Mouse (Mus musculus) liver, postnatal 0 days (tissue): ENCODE measurements around the gene Gtf2ird1.

Experiments
- CTCF ChIP-seq: sonication (generic); IDR thresholded peaks from 2 replicates; pipeline ENCODE4 v1.5.1; 2016; ENCODE audit warnings: antibody characterized with exemption, low read depth
- EP300 ChIP-seq: IDR thresholded peaks from 2 replicates; pipeline ENCODE4 v1.6.1; 2016; ENCODE audit warnings: antibody characterized with exemption, low read depth, mild to moderate bottlenecking

DNA sequence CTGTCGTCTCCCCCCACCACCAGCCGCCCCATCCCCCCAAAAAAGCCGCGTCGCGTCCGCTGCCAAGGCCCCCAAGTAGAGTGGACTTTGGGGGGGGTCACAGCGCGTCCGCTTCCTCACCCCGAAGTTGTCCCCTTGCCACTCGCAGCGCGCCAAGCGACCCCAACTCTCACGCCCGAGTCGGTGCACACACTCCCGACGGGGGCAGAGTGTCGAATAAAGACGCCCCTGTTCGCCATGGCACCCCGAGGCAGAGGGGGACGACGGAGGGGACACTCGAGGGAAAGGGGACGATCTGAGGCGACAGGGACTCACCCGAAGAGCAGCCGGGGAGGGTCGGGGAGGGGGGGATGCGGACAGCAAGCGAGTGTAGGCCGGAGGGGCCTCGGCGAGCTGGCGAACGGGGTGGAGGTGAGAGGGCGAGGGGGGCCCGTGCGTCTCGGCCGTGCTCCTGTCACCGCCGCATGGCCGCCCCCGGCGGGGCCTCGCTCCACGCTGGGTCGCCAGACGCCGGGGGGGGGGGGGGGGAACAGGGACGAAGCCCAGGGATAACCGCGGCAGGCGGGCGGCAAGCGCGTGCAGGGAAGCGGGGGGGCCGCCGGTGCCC lies 142.3 kb downstream of the Gtf2ird1 start:
- TF ChIP-seq CTCF, result no peak
- no peak for TF ChIP-seq EP300
